Mouse (Mus musculus) ZHBTc4 (cell line): ENCODE measurements around the gene Tmem259.
A peak's percentile ranks its signal among the peaks of the same experiment; 100 is the strongest.
"Not testable (repeated sequence)": the region's sequence is repeated elsewhere in the genome, so short reads cannot be mapped to it uniquely, and the experiment has no call there.

ENCODE experiments used
- DNase-seq: peaks from one replicate; pipeline ENCODE4 v3.0.0-alpha.2; 2011; ENCODE audit warnings: low read depth, low spot score

The Tmem259 gene

DNA sequence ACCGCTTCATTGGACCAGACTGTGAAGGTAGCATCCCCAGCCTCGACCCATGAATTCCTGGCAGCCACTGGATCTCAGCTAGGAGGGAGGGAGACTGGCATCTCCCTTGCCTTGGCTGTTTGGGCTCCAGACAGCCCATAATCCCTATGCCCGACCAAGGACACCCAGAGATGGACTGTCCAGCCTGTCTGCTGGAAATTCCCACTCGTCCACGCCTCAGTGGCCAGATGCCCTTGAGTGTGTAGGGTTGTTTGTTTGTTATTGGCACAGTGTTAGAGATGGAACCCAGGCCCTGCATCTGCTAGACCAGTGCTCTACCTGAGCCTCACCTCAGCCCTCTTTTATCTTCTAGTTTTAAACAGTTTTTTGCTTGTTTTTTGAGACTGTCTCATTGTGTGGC lies 18.8 kb downstream of the Tmem259 start:
- DNase-seq: no peak

DNA sequence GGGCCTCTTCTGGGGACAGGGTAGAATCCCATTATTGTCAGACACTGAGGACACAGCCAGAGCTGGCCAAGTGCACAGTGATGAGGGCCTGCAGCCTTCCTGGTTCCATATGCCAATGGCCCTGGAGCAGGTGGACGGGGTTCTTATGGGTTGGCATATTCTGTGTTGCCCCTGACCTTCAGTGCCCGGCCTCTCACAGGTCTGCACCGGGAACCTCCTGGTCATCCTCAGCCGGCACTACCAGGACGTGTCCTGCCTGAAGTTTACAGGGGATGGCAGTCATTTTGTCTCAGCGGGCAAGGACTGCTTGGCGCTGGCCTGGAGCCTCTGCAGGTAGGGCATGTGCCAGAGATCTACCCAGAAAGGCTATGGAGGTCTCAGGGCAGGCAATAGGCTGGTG lies 19.4 kb downstream of the Tmem259 start:
- DNase-seq: no peak

- no peak for DNase-seq
Observed at GRCm38 (mm10) chr10:79960671-79961294, 23.3 kb downstream of the Tmem259 start.

DNA sequence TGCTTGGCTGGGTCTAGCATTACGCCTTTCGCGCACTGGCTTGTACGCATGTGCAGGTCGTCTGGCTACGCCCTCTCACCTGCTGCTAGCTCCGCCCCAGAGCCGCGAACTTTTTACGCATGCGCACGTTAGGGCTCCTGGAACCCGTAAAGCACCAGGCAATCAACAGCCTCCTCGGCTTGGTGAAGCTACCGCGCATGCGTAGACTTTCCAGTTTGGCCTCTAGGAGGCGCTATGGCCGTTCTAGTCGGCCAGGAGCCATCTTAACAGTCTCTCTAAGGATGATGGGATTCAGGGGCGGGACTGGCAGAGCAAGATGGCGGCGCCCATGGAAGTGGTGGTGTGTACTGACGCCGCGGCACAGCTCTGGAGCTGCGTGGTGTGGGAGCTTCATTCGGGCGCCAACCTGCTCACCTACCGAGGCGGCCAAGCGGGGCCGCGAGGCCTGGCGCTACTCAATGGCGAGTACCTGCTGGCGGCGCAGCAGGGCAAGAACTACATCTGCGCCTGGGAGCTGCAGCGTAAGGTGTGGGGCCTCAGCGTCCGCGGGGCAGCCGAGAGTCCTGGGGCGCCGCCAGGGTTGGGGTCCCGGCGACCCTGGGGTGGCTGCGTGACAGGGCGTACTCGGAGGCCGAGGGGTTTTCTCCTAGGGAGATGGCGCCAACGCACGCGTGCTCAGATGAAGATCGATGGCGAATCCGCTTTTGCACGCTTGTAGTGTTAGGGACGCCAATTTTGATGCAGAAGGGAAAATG lies 24.1 kb downstream of the Tmem259 start, which contains the start of gene Wdr18:
TSS of gene Wdr18 (plus strand) at position 306 of the 755 bp plus-strand sequence.
- peak; percentile 100 for DNase-seq

DNA sequence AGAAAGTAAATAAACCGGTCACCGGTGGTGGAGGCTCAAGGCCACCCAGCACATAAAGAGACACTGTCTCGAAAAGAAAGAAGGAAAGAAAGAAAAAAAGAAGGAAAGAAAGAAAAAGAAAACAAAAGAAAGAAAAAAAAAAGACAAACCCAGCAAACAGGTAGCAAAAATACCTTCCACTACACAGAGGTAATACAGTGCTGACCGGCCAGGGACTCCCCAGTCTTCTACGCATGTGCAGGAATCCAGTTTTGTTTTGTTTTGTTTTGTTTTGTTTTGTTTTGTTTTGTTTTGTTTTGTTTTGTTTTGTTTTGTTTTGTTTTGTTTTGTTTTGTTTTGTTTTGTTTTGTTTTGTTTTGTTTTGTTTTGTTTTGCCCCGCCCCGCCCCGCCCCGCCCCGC lies 24.7 kb downstream of the Tmem259 start:
- DNase-seq: not testable (repeated sequence)

GRCm38 (mm10) chr10:79958140-79958816 lies 25.9 kb downstream of the Tmem259 start:
- peak; percentile 91 for DNase-seq

- no peak for DNase-seq
Observed at GRCm38 (mm10) chr10:79956643-79957154, 27.4 kb downstream of the Tmem259 start.

DNA sequence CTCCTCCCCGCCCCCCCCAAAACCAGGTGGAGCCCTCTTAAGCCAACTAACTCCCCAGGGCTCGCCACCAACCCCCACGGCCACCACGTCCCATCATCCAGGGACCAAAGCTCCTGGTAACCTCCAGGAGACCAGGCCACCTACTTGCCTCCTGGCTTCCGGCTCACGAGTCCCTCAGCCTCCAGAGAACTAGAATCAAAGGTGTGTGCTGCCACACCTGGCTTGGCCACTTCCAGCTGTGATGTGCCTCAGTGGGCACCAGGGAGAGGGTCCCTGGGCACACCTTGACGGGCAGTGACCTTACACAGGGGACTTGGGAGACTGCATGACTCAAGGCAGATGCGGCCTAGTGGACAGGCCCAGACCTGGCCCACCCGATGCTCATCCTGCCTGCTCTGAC lies 28.4 kb downstream of the Tmem259 start:
- DNase-seq: no peak

GRCm38 (mm10) chr10:79953946-79954345 lies 30.2 kb downstream of the Tmem259 start:
- DNase-seq: no peak

GRCm38 (mm10) chr10:79950661-79951060 lies 33.5 kb downstream of the Tmem259 start:
- DNase-seq: no peak

- DNase-seq: no peak
Observed at GRCm38 (mm10) chr10:79949873-79950272, 34.3 kb downstream of the Tmem259 start.

DNA sequence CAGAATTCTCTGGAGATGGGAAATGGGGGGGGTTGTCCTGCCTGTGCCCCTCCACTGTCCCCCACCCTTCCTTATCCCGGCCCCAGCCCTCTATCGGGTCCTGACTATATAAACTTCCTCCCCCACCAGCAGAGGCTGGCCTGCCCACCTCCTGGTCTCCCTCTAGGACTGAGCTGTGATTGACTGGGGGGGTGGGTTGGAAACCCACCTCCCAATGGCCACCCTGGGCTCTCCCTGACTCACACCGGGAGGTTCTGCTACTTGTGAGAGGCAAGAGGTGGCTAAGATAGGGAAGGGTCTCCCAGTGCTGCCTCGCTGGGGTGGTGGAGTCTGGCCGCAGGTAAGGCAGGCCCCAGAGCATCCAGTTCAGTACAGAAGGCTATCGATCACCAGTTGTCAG lies 36.6 kb downstream of the Tmem259 start:
- no peak for DNase-seq

GRCm38 (mm10) chr10:79946752-79947322 lies 37.3 kb downstream of the Tmem259 start:
- no peak for DNase-seq

DNA sequence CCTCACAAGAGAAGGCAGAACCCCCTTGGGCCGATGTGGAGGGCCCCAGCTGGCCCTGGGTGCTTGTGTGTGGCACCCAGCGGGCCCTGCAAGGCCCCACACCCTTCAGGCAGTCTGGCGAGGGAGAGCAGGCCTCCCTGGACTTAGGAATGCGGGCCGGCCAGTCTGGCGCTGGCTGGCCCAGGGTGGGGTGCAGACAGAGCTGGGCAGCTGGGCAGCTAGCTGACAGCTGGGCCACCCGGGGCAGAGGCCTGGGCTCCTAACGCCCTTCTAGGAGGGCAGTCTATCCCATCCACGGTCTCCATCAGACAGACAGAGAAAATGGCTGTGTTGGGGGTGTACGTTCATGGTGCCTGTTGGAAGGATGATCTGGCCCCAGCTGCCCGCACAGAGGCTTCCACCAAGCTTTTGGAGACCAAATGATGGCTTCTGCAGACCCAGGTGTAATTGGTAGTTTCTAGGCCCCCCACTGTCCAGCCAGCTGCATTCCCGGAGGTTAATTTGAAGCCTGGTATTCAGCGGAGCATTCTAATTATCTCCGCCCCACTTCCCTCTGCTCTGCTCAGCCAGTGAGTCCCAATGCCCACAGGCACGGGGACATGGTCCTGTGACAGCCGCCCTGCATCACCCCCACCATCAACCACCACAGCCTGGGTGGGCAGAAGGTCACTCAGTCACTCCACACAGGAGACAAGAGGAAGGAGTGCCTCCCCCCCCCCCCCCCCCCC lies 38.5 kb downstream of the Tmem259 start:
- DNase-seq: no peak

- no peak for DNase-seq
Observed at GRCm38 (mm10) chr10:79943471-79943901, 40.6 kb downstream of the Tmem259 start.

- DNase-seq: no peak
Observed at GRCm38 (mm10) chr10:79942988-79943387, 41.1 kb downstream of the Tmem259 start.

GRCm38 (mm10) chr10:79940749-79941148 lies 43.4 kb downstream of the Tmem259 start:
- no peak for DNase-seq

- DNase-seq: no peak
Observed at GRCm38 (mm10) chr10:79937775-79938526, 46.2 kb downstream of the Tmem259 start.

DNA sequence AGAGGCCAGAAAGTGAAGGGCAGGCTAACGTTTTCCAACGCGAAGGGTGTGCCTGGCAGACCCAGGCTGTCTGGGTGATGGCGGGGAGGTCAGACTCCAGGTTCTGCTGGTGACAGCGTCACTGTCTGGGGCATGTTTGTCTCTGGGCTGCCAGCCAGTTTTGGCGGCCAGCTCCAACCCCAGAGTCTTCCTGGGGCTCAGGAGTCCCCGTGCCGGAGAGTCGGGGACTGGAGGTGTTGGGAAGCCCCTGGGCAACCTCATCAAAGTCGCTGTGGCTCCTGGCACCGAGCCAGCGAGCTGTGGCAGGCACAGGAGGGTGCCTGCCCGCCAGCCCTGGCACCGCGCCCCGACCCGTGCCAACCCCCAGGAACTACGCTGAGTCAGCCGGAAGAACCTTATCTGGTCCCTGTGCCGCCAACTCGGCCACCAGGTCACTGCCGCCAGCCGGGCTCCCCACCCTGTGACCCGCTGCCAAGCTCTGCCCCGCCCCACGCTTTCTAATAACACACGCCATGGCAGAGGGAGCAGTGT lies 47.2 kb downstream of the Tmem259 start:
- no peak for DNase-seq

GRCm38 (mm10) chr10:79936284-79936910 lies 47.7 kb downstream of the Tmem259 start:
- no peak for DNase-seq
